Comparison of ENCODE assay signal across 12 mouse cellular contexts in genomic region chr4:47435566-47436360, GRCm38 (mm10). TPM values are rescaled to one million over a fixed set of nuclear protein-coding genes. Genes with fewer than 3 reads are reported as not detected.
DNase-seq lines count a peak whose midpoint lies in the region; ATAC-seq and TF ChIP-seq lines count a peak whose summit lies in the region.
"Had no signal": no experiment of that assay in that cellular context is flagged by ENCODE, and none has a peak within 500 bp of the region (broad histone marks: within the 10 kb centered on the region; RNA-seq: fewer than 3 reads in every experiment).

No protein-coding gene starts in this region.

- DNase-seq in forebrain, embryonic 10.5 days (ENCODE audit: extremely low spot score, low spot score): peak; percentile 10
- DNase-seq in liver, postnatal 0 days: peak; percentile 9
- no peak for DNase-seq in urinary bladder, adult 18-20 months (ENCODE audit: low spot score in 2 of 2)
- DNase-seq in right cerebral cortex, postnatal 4 days: no peak
- DNase-seq: cerebellum, adult 18-20 months; kidney, postnatal 25 days; layer of hippocampus, postnatal 36 days had no signal

- WGBS in forebrain, embryonic 10.5 days: 82% methylated on average over 28 of the region's 28 CpGs
- WGBS in forebrain, embryonic 15.5 days: 86% methylated on average over 28 of the region's 28 CpGs
- WGBS in liver, postnatal 0 days (ENCODE audit: insufficient replicate concordance): 65% methylated on average over 28 of the region's 28 CpGs
- 66% methylated on average over 28 of the region's 28 CpGs for WGBS in liver, embryonic 12.5 days (ENCODE audit: insufficient replicate concordance)
- 54% methylated on average over 28 of the region's 28 CpGs for WGBS in hindbrain, embryonic 15.5 days
- WGBS in neural tube, embryonic 15.5 days: 35% methylated on average over 28 of the region's 28 CpGs

- H3K27ac ChIP-seq in forebrain, embryonic 10.5 days: no peak overlapping the region
- H3K27ac ChIP-seq in forebrain, embryonic 15.5 days (replicated peaks): no peak overlapping the region
- H3K27ac ChIP-seq in liver, postnatal 0 days (ENCODE audit: low read depth): no peak overlapping the region
- no peak overlapping the region for H3K27ac ChIP-seq in liver, embryonic 12.5 days
- H3K27ac ChIP-seq in hindbrain, embryonic 15.5 days (replicated peaks): 0 out of 2 replicates have a peak overlapping the region, but pooled peaks have one; percentile 23
- H3K27ac ChIP-seq in neural tube, embryonic 15.5 days (replicated peaks): 0 out of 2 replicates have a peak overlapping the region, but pooled peaks have one; percentile 9

- no peak overlapping the region for H3K9ac ChIP-seq in forebrain, embryonic 15.5 days (replicated peaks)
- no peak overlapping the region for H3K9ac ChIP-seq in liver, postnatal 0 days (replicated peaks)
- no peak overlapping the region for H3K9ac ChIP-seq in liver, embryonic 12.5 days
- no peak overlapping the region for H3K9ac ChIP-seq in hindbrain, embryonic 15.5 days
- no peak overlapping the region for H3K9ac ChIP-seq in neural tube, embryonic 15.5 days (replicated peaks)

- no peaks in the 10 kb centered on the region for H3K9me3 ChIP-seq in forebrain, embryonic 10.5 days
- H3K9me3 ChIP-seq in forebrain, embryonic 15.5 days: no peaks in the 10 kb centered on the region
- no peaks in the 10 kb centered on the region for H3K9me3 ChIP-seq in liver, postnatal 0 days (ENCODE audit: low read length)
- no peaks in the 10 kb centered on the region for H3K9me3 ChIP-seq in liver, embryonic 12.5 days (replicated peaks)
- H3K9me3 ChIP-seq in hindbrain, embryonic 15.5 days: no peaks in the 10 kb centered on the region
- H3K9me3 ChIP-seq in neural tube, embryonic 15.5 days (replicated peaks): no peaks in the 10 kb centered on the region

- peaks cover 53% of the 10 kb centered on the region for H3K27me3 ChIP-seq in forebrain, embryonic 10.5 days (ENCODE audit: poor library complexity, severe bottlenecking)
- no peaks in the 10 kb centered on the region for H3K27me3 ChIP-seq in forebrain, embryonic 15.5 days
- H3K27me3 ChIP-seq in liver, postnatal 0 days (ENCODE audit: insufficient read depth, low read length): no peaks in the 10 kb centered on the region
- H3K27me3 ChIP-seq in liver, embryonic 12.5 days (replicated peaks): peaks cover 16% of the 10 kb centered on the region; the same call in 1 of the 2 replicates
- H3K27me3 ChIP-seq in hindbrain, embryonic 15.5 days: no peaks in the 10 kb centered on the region
- H3K27me3 ChIP-seq in neural tube, embryonic 15.5 days (replicated peaks): no peaks in the 10 kb centered on the region

- H3K4me1 ChIP-seq in forebrain, embryonic 10.5 days: peaks cover 14% of the 10 kb centered on the region
- peaks cover 14% of the 10 kb centered on the region for H3K4me1 ChIP-seq in forebrain, embryonic 15.5 days
- peaks cover 9% of the 10 kb centered on the region for H3K4me1 ChIP-seq in liver, postnatal 0 days (ENCODE audit: insufficient read depth)
- H3K4me1 ChIP-seq in liver, embryonic 12.5 days: peaks cover 9% of the 10 kb centered on the region
- H3K4me1 ChIP-seq in hindbrain, embryonic 15.5 days (replicated peaks): peaks cover 21% of the 10 kb centered on the region
- H3K4me1 ChIP-seq in neural tube, embryonic 15.5 days: peaks cover 41% of the 10 kb centered on the region

- no peak overlapping the region for H3K4me2 ChIP-seq in forebrain, embryonic 15.5 days (replicated peaks)
- no peak overlapping the region for H3K4me2 ChIP-seq in liver, postnatal 0 days (ENCODE audit: low read depth, low read length)
- H3K4me2 ChIP-seq in liver, embryonic 12.5 days: no peak overlapping the region
- no peak overlapping the region for H3K4me2 ChIP-seq in hindbrain, embryonic 15.5 days
- 0 out of 2 replicates have a peak overlapping the region, but pooled peaks have one; percentile 15 for H3K4me2 ChIP-seq in neural tube, embryonic 15.5 days
- H3K4me2 ChIP-seq: liver, embryonic 11.5 days had no signal

- no peak overlapping the region for H3K4me3 ChIP-seq in forebrain, embryonic 10.5 days
- no peak overlapping the region for H3K4me3 ChIP-seq in forebrain, embryonic 15.5 days
- no peak overlapping the region for H3K4me3 ChIP-seq in liver, postnatal 0 days (ENCODE audit: low read depth, low read length)
- H3K4me3 ChIP-seq in liver, embryonic 12.5 days: no peak overlapping the region
- H3K4me3 ChIP-seq in hindbrain, embryonic 15.5 days: no peak overlapping the region
- H3K4me3 ChIP-seq in neural tube, embryonic 15.5 days (replicated peaks): no peak overlapping the region

- no peak for ATAC-seq in forebrain, embryonic 15.5 days (replicated peaks)
- ATAC-seq in liver, postnatal 0 days: no peak
- ATAC-seq in liver, embryonic 12.5 days: no peak
- no peak for ATAC-seq in hindbrain, embryonic 15.5 days (ENCODE audit: low FRiP score, low read depth)
- no peak for ATAC-seq in neural tube, embryonic 15.5 days (ENCODE audit: low FRiP score)

- TF ChIP-seq EP300 in liver, postnatal 0 days (IDR thresholded peaks at IDR 0.05; ENCODE audit: low read depth): no peak

- no peaks in the 10 kb centered on the region for H3K36me3 ChIP-seq in forebrain, embryonic 10.5 days (replicated peaks)
- no peaks in the 10 kb centered on the region for H3K36me3 ChIP-seq in forebrain, embryonic 15.5 days
- no peaks in the 10 kb centered on the region for H3K36me3 ChIP-seq in liver, postnatal 0 days (replicated peaks; ENCODE audit: insufficient read depth, low read length)
- no peaks in the 10 kb centered on the region for H3K36me3 ChIP-seq in liver, embryonic 12.5 days
- H3K36me3 ChIP-seq in hindbrain, embryonic 15.5 days: no peaks in the 10 kb centered on the region
- H3K36me3 ChIP-seq in neural tube, embryonic 15.5 days: no peaks in the 10 kb centered on the region

- no peak for TF ChIP-seq CTCF in liver, postnatal 0 days (IDR thresholded peaks at IDR 0.05; ENCODE audit: low read depth)

RNA-seq across cellular contexts. Expression of gene Alg2, which starts 38.4 kb away (rescaled TPM):
- 80.7 and 84.3 TPM in 2 replicates for polyA plus RNA-seq in forebrain, embryonic 10.5 days (2016; fragmentation: Nextera tagmentation; extraction: Ambion mirVana)
- 192 and 207 TPM in 2 replicates for polyA plus RNA-seq in forebrain, embryonic 15.5 days (2015; fragmentation: Nextera tagmentation; extraction: Ambion mirVana)
- 8.2 and 8.7 TPM in 2 replicates for polyA plus RNA-seq in liver, postnatal 0 days (2015; fragmentation: Nextera tagmentation; extraction: Ambion mirVana)
- 25.3 and 26.0 TPM in 2 replicates for polyA plus RNA-seq in liver, embryonic 12.5 days (2016; fragmentation: Nextera tagmentation; extraction: Ambion mirVana)
- 322 and 332 TPM in 2 replicates for polyA plus RNA-seq in hindbrain, embryonic 15.5 days (2015; fragmentation: Nextera tagmentation; extraction: Ambion mirVana)
- polyA plus RNA-seq in neural tube, embryonic 15.5 days (2015; fragmentation: Nextera tagmentation; extraction: Ambion mirVana): 310 and 364 TPM in 2 replicates

RNA-seq across cellular contexts. Expression of gene Sec61b, which starts 38.7 kb away (rescaled TPM):
- 339 and 348 TPM in 2 replicates for polyA plus RNA-seq in forebrain, embryonic 10.5 days (2016; fragmentation: Nextera tagmentation; extraction: Ambion mirVana)
- 256 and 269 TPM in 2 replicates for polyA plus RNA-seq in forebrain, embryonic 15.5 days (2015; fragmentation: Nextera tagmentation; extraction: Ambion mirVana)
- polyA plus RNA-seq in liver, postnatal 0 days (2015; fragmentation: Nextera tagmentation; extraction: Ambion mirVana): 181 and 189 TPM in 2 replicates
- polyA plus RNA-seq in liver, embryonic 12.5 days (2016; fragmentation: Nextera tagmentation; extraction: Ambion mirVana): 262 and 268 TPM in 2 replicates
- polyA plus RNA-seq in hindbrain, embryonic 15.5 days (2015; fragmentation: Nextera tagmentation; extraction: Ambion mirVana): 251 and 277 TPM in 2 replicates
- polyA plus RNA-seq in neural tube, embryonic 15.5 days (2015; fragmentation: Nextera tagmentation; extraction: Ambion mirVana): 272 and 296 TPM in 2 replicates

Comparison
In these comparisons a context has a peak if more than half of its experiments do, and no peak if none do; other contexts are left out.
1. DNase-seq: peak in forebrain, embryonic 10.5 days (single experiment) and liver, postnatal 0 days (single experiment); none in urinary bladder, adult 18-20 months (0 of 2) and right cerebral cortex, postnatal 4 days (single experiment).
2. H3K27ac ChIP-seq: peak in hindbrain, embryonic 15.5 days (single experiment) and neural tube, embryonic 15.5 days (single experiment); none in forebrain, embryonic 10.5 days (single experiment), forebrain, embryonic 15.5 days (single experiment), liver, postnatal 0 days (single experiment) and liver, embryonic 12.5 days (single experiment).